Mouse (Mus musculus) heart, adult 2 months (tissue): Measurements from ENCODE around the gene Lima1. TPM values are rescaled to one million over a fixed set of nuclear protein-coding genes. Genes with fewer than 3 reads are reported as not detected.

Source experiments
- DNase-seq, 2 experiments: peaks; one replicate each; pipeline ENCODE4 v3.0.0; 2021
- H3K27ac ChIP-seq: fragments of 200-600 bp; 2 replicates; pipeline ENCODE4 v1.8.1; 2022
- H3K27me3 ChIP-seq: fragments of 200-500 bp; 2 replicates; pipeline ENCODE4 v1.6.1; 2012; ENCODE audit warnings: mild to moderate bottlenecking, low read length, inconsistent platforms, mixed read lengths; ENCODE audit not compliant: control insufficient read depth, insufficient read depth
- H3K36me3 ChIP-seq: fragments of 200-500 bp; 2 replicates; pipeline ENCODE4 v1.6.1; 2012; ENCODE audit warnings: low read length, inconsistent platforms; ENCODE audit not compliant: control insufficient read depth, insufficient read depth
- H3K4me1 ChIP-seq: fragments of 200-500 bp; 2 replicates; pipeline ENCODE4 v1.6.1; 2011; ENCODE audit warnings: low read length; ENCODE audit not compliant: control insufficient read depth, insufficient read depth
- H3K4me3 ChIP-seq: fragments of 200-600 bp; 2 replicates; pipeline ENCODE4 v1.8.1; 2022
- H3K79me2 ChIP-seq: fragments of 200-500 bp; replicated peaks from 2 replicates; pipeline ENCODE4 v1.6.1; 2012; ENCODE audit warnings: mild to moderate bottlenecking, inconsistent platforms, low read length, moderate library complexity, mixed read lengths; ENCODE audit not compliant: control insufficient read depth, insufficient read depth
- H3K9ac ChIP-seq: fragments of 200-500 bp; 2 replicates; pipeline ENCODE4 v1.6.1; 2012; ENCODE audit warnings: low read depth, mild to moderate bottlenecking, control low read depth, inconsistent platforms, low read length, mixed read lengths
- CTCF ChIP-seq: fragments of 200-600 bp; IDR thresholded peaks from 2 replicates; pipeline ENCODE4 v1.8.1; 2022; ENCODE audit warnings: antibody characterized with exemption, mild to moderate bottlenecking, moderate library complexity
- EP300 ChIP-seq: fragments of 200-500 bp; IDR thresholded peaks from 2 replicates; pipeline ENCODE4 v1.6.1; 2011; ENCODE audit warnings: low read depth, low read length, control low read depth; ENCODE audit not compliant: insufficient read depth
- POLR2A ChIP-seq: fragments of 200-500 bp; IDR thresholded peaks from 2 replicates; pipeline ENCODE4 v1.6.1; 2011; ENCODE audit warnings: mild to moderate bottlenecking, low read depth, low read length, control low read depth; ENCODE audit not compliant: insufficient read depth
- WGBS: fragments of 180-500 bp; shearing (Covaris S2); methylation state at CpG from one replicate; pipeline ENCODE4 v1.1.7; 2018; 5-methylcytosine and 5-hydroxymethylcytosine counted together
- intact Hi-C: fragments of 180-260 bp; cut with DNase I; formaldehyde crosslinking; loops from one replicate; pipeline ENCODE4 v1.15.1; 2025
- long read RNA-seq: library from polyadenylated mRNA; stranded (forward); transcript quantifications from one replicate; pipeline ENCODE4 v2.0.0, GENCODE M21; 2021
- polyA plus RNA-seq: library from polyadenylated mRNA; depleted of rRNA; stranded (reverse); fragments of >200 nt; gene quantifications from 2 replicates; pipeline ENCODE4 v1.2.3, GENCODE M21; 2012; rRNA removed
- total RNA-seq, 2 experiments: library from RNA; stranded (reverse); gene quantifications; 2 replicates each; pipeline ENCODE4 v1.2.3; 2021

Gene Lima1
- total RNA-seq (10 to 100 TPM; 15.7 to 16.7 TPM), polyA plus RNA-seq (8.8 and 13.4 TPM in 2 replicates)
- long read RNA-seq, full-length matches to known transcripts, result 12 of 18 reads
- long read RNA-seq, partial matches to known transcripts, result 2 of 18 reads
- long read RNA-seq, other reads (novel, unspliced or antisense), result 4 of 18 reads

GRCm38 (mm10) chr15:99875334-99875869 lies at the start of gene Lima1:
Gene Lima1, minus strand, starts transcription at chr15:99875456.
- peak; percentile 91 to 92 for DNase-seq
- intact Hi-C loops, result loop anchor here (5.0 kb wide), 1 partner anchor 73 kb away; no protein-coding TSS in a partner anchor
- TF ChIP-seq POLR2A (peak; percentile 68), EP300 (no peak)
- H3K9ac ChIP-seq, result peak within 1 kb of the TSS; percentile 82
- H3K27me3 ChIP-seq, result no peaks in the 10 kb centered on the region
- H3K36me3 ChIP-seq, result no peaks in the 10 kb centered on the region
- no peaks in the 10 kb centered on the region; the same call in 1 of the 2 replicates for H3K79me2 ChIP-seq
- H3K4me3 ChIP-seq, result peak within 1 kb of the TSS; percentile 93
- peaks cover 7% of the 10 kb centered on the region for H3K4me1 ChIP-seq
- peak within 1 kb of the TSS; percentile 88 for H3K27ac ChIP-seq
- WGBS, result under 1% methylated on average over 38 of the region's 38 CpGs

- no peak for DNase-seq
- Histone ChIP-seq H3K27me3 (no peaks in the 10 kb centered on the region), H3K4me1 (no peaks in the 10 kb centered on the region), H3K27ac (no peak overlapping the region), H3K36me3 (no peaks in the 10 kb centered on the region), H3K79me2 (no peaks in the 10 kb centered on the region), H3K9ac (no peak overlapping the region), H3K4me3 (no peak overlapping the region)
- intact Hi-C loops, result no loop called here
- 80% methylated on average over 15 of the region's 15 CpGs for WGBS
- no peak for TF ChIP-seq CTCF
- TF ChIP-seq POLR2A, result no peak
- TF ChIP-seq EP300, result no peak
These were observed 44.4 kb upstream of the Lima1 start for GRCm38 (mm10) chr15:99919601-99920158.

GRCm38 (mm10) chr15:99917264-99917663 lies 42.0 kb upstream of the Lima1 start:
- no peak for DNase-seq
- TF ChIP-seq EP300, result no peak
- no peak for TF ChIP-seq POLR2A
- no peak for TF ChIP-seq CTCF

GRCm38 (mm10) chr15:99914613-99915012 lies 39.4 kb upstream of the Lima1 start:
- TF ChIP-seq CTCF (no peak), EP300 (no peak), POLR2A (no peak)
- DNase-seq, result no peak
- Histone ChIP-seq H3K4me3 (no peak overlapping the region), H3K9ac (no peak overlapping the region), H3K36me3 (no peaks in the 10 kb centered on the region), H3K27ac (no peak overlapping the region), H3K79me2 (no peaks in the 10 kb centered on the region), H3K4me1 (no peaks in the 10 kb centered on the region), H3K27me3 (no peaks in the 10 kb centered on the region)
- WGBS, result 65% methylated on average over 5 of the region's 5 CpGs
- intact Hi-C loops, result no loop called here

More at GRCm38 (mm10) chr15:99917264-99917663, 42.0 kb upstream of the Lima1 start:
- H3K4me3 ChIP-seq, result no peak overlapping the region
- H3K4me1 ChIP-seq, result no peaks in the 10 kb centered on the region
- no peak overlapping the region for H3K9ac ChIP-seq
- intact Hi-C loops, result no loop called here
- H3K27ac ChIP-seq, result no peak overlapping the region
- H3K79me2 ChIP-seq, result no peaks in the 10 kb centered on the region
- no peaks in the 10 kb centered on the region for H3K36me3 ChIP-seq
- no peaks in the 10 kb centered on the region for H3K27me3 ChIP-seq
- WGBS, result 77% methylated on average over 3 of the region's 3 CpGs

GRCm38 (mm10) chr15:99911785-99912184 lies 36.5 kb upstream of the Lima1 start:
- H3K4me3 ChIP-seq, result no peak overlapping the region
- H3K79me2 ChIP-seq, result no peaks in the 10 kb centered on the region
- H3K4me1 ChIP-seq, result no peaks in the 10 kb centered on the region
- WGBS, result 89% methylated on average over 4 of the region's 4 CpGs
- no peak overlapping the region for H3K27ac ChIP-seq
- H3K36me3 ChIP-seq, result no peaks in the 10 kb centered on the region
- TF ChIP-seq EP300, result no peak
- TF ChIP-seq CTCF, result no peak
- TF ChIP-seq POLR2A, result no peak
- intact Hi-C loops, result no loop called here
- H3K27me3 ChIP-seq, result no peaks in the 10 kb centered on the region
- no peak overlapping the region for H3K9ac ChIP-seq
- no peak for DNase-seq
